Mouse (Mus musculus) adrenal gland, adult 18-20 months (tissue): Measurements from ENCODE around the gene Dnajb12. TPM values are rescaled to one million over a fixed set of nuclear protein-coding genes. Genes with fewer than 3 reads are reported as not detected.
"Not testable (repeated sequence)": the region's sequence is repeated elsewhere in the genome, so short reads cannot be mapped to it uniquely, and the experiment has no call there.

Experiments
- DNase-seq, 2 experiments: peaks; one replicate each; pipeline ENCODE4 v3.0.0; 2021 to 2022; ENCODE audit warnings: low spot score in 2 of 2
- total RNA-seq, 2 experiments: library from RNA; stranded (reverse); gene quantifications; 1 replicate in 1 of 2; 2 replicates in 1 of 2; pipeline ENCODE4 v1.2.3; 2021

Gene Dnajb12
- total RNA-seq, 2 experiments from 2014 or later, result 43.8 to 55.0 TPM

DNA sequence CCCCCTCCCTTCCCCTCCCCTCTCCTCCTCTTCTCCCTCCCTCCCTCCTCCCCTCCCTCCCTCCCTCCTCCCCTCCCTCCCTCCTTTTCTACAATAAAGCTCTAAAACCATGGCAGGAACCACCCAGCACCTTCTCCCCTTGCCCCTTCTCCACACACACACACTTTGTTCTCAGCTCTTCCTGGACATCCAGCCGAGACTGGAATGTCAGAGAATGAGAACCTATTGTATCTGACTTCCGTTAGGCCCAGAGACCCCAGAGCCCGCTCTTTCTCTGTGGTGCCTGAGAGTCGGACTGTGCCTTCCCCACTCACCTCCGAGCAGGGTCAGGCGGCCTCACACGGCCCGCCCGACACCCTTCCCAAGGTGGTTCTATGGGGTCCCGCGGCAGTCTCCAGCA is 11.1 kb upstream of the Dnajb12 start:
- no peak for DNase-seq

DNA sequence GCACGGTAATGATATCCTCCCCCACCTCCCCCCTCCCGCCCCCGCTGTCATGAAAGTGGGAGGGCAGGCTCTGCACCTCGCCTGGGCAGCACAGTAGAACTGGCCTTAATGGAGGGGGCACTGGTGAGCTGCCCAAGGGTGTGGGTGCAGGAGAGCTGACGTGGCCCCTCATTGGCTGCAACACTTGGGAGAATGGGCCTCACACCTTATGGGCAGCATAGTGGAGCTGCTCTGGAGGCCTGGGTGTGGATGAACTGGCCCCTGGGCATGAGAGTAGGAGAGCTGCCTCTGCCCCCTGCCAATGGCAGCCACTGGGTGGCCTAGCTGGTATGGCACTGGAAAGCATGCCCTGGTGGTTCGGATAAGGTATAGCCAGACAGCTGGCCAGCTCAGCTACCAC is 9.3 kb upstream of the Dnajb12 start:
- no peak for DNase-seq

DNA sequence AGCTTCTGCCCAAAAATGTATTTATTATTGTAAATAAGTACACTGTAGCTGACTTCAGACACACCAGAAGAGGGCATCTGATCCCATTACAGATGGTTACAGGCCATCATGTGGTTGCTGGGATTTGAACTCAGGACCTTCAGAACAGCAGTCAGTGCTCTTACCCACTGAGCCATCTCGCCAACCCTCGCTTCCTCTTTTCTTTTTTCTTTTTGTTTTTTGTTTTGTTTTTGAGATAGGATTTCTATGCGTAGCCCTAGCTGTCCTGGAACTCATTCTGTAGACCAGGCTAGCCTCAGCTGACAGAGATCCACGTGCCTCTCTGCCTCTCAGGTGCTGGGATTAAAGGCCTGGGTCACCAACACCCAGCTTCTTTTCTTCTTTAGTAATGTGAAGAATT is 6.7 kb upstream of the Dnajb12 start:
- DNase-seq, result not testable (repeated sequence)

DNA sequence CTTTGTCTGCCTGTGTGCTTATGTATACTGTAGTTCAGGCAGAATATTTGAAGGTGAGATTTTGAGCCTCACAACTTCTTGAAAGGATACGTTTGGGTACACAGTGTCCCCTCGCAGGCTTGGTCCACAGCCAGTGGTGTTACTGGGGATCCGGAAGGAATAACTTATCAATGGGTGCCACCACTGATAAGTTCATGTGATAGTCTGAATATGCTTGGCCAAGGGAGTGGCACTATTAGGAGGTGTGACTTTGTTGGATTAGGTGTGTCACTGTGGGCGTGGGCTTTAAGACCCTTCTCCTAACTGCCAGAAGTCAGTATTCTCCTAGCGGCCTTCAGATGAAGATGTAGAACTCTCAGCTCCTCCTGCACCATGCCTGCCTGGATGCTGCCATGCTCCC is 6.2 kb upstream of the Dnajb12 start:
- no peak for DNase-seq

DNA sequence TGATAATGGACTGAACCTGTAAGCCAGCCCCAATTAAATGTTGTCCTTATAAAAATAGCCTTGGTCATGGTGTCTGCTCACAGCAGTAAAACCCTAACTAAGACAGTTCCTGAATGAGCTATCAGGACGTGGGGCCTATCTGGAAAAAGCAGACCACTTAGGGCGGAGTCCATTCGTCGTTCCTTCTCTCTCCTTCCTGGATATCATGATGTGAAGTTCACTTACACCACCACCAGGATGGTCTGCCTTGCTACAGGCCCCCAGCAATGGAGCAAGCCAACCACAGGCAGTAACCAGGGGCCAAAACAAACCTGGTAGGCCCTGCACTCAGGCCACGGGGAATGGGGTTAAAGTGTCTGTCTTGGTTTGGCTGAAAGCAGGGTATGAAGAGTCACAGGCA is 5.7 kb upstream of the Dnajb12 start:
- no peak for DNase-seq

DNA sequence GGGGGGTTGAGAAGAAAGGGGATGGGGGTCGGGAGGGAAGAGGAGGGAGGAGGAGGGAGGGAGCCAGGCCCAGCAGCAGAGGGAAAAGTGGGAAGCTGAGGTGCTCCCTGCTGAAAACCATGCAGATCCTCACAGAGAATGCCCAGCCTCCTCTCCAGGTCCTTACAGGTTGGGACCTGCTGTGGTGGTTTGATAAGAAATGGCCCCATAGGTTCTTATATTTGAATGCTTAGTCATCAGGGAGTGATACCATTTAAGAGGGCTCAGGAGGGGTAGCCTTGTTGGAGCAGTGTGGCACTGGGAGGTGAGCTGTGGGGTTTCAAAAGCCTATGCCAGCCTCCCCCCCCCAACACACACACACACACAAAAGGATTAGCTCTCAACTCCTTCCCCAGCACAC is 4.0 kb upstream of the Dnajb12 start:
- DNase-seq, result no peak

DNA sequence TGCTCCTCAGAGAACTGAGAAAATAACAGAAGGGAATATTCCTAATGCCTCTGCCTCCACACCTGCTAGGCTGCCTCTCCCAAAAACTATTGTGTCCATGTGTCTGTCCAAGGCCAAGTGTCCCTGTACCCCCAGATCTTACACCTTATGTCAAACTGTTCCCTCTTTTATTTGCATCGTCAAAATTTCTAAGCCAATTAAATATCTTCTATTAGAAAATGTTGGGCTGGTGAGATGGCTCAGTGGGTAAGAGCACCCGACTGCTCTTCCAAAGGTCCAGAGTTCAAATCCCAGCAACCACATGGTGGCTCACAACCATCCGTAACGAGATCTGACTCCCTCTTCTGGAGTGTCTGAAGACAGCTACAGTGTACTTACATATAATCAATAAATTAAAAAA is 2.7 kb upstream of the Dnajb12 start:
- not testable (repeated sequence) for DNase-seq

- DNase-seq, result no peak
Measured at GRCm38 (mm10) chr10:59877421-59878117, 1.8 kb upstream of the Dnajb12 start.

DNA sequence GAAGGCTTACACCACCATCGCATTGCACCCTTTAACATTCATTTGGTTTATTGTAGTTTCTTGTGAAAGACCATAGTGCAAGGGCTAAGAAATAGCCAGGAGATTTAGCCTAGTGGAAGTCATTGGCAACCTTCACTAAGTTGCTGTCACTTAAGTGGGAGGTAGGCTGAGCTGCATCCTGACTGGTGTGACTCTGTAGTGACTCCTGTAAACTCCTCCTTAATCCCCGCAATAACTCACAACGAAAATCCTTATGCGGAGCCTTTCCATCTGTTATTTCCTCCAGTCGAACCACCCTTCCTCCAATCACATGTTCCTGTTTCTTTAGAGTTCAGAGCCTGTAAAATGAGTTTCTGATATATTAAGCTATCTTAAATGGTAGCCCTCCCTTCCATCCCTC is 533 bp upstream of the Dnajb12 start:
- no peak for DNase-seq

DNA sequence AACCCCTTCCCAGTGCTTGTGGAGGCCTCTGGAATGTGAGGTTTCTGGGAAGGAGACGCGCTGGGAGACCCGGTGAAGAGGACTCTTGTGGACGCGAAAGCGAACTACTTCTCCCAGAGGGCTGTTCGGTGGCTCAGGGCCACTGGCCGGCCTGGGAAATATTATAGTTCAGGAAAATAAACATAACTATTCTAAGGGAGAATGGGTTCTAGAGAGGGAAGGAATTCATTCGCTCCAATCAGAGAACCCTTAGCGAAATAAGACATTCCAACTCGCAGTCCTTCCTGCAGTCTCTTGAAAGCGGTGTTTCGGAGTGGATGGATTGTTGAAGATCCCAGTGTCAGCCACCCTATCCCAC is 652 bp downstream of the Dnajb12 start:
- no peak for DNase-seq

GRCm38 (mm10) chr10:59880837-59881236 is 1.5 kb downstream of the Dnajb12 start:
- no peak for DNase-seq

DNA sequence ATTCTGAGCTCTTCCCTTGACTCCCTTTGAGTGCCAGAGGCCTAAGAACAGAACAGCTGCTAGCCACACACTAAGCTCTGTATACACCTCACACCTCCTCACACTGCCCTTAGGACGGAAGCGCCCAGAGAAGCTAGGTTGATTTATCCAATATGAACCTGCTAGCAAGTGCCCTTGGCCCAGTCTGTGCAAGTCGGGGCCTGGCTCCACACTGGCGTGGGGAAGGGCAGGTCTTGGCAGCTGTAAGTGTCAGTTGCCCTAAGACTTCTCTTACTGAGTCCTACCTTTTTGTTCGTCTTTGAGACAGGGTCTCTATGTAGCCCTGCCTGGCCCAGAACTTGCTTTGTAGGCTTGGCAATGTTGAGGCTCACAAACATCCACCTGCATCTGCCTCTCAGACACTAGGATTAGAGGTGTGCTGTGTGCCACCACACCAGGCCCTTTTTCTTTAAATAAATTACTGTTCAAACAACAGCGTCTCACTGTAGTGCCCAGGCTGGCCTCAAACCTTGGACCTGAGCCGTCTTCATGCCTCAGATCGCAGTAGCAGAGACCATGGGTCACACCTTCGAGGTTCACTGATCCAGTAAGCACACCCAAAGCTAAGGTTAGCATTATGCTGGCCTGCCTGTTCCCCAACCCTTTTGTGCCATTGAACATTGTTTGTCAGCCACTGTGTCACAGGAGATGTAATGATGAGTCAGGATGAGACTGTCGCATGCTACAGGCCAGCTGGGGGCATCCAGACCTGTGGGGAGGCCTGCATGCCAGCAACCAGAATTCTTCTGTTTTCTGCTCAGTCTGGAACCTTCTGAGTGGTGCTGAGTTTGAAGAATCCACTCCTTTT is 5.2 kb downstream of the Dnajb12 start:
- no peak for DNase-seq

DNA sequence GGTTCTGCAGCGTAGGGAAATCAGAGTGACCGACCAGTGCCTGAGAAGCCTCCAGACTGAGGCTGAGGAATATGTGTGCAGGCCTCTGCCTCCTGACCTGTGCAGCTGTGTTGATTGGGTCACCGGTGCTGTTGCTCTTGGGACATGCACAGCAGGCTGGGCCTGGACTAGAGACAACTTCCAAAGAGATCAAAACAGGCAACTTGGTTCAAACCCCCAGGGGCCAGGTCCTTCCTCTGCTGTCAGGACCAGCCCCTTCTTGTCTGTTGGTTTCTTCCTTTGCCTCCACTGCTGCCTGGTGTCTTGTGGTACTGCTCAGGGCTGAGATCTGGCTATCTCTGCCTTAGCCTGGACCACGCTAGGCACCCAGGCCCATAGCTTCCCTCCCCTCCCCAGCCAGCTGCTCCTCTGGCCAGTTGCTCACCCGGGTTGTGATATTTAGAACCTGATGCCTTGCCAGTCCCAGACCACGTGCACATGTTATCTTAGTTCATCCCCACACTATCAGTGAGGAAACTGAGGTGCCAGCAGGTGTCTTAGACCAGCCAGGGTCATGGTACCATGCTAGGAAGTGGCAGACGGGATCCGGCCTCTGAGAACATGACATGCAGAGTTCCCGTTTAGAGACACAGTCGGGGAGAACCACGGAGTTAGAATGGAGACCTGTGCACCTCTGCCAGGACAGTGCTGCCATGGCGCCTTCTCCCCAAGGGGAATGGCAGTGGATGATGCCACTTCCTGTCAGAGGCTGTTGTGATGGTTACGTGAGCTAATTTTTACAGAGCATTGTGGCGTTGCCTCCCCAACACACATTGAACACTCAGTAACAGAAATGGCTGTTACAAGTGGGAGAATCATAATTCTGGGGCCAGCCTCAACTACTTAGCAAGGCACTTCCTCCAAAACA is 6.1 kb downstream of the Dnajb12 start:
- no peak for DNase-seq

DNA sequence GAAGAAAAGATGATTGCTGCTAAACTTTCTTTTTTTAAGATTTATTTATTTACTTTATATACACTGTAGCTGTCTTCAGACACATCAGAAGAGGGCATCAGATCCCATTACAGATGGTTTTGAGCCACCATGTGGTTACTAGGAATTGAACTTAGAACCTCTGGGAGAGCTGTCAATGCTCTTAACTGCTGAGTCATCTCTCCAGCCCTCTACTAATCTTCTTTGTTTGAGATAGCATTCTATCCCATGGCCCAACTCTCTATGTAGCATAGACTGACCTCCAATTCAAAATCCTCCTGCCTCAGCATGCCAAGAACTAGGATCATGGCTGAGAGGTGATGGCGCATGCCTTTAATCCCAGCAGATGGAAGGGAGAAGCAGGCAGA is 6.7 kb downstream of the Dnajb12 start:
- no peak for DNase-seq

DNA sequence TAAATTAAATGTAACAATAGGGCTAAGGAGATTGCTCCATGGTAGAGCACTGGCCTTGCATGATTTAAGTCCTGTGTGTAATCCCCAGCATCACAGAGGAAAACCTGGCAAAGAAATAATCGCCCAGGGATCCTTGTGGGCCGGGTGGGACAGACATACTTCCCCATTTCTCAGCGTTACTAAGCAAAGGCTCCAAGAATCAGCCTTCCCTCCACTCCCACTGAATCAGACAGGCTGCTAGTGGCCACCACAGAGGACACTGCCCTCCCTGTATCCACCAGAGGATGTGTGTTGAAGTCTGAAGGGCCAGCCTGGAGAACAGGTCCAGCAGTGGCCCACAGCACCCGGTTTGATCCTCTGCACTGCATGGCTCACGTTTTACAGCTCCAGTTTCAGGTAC is 8.1 kb downstream of the Dnajb12 start:
- no peak for DNase-seq

DNA sequence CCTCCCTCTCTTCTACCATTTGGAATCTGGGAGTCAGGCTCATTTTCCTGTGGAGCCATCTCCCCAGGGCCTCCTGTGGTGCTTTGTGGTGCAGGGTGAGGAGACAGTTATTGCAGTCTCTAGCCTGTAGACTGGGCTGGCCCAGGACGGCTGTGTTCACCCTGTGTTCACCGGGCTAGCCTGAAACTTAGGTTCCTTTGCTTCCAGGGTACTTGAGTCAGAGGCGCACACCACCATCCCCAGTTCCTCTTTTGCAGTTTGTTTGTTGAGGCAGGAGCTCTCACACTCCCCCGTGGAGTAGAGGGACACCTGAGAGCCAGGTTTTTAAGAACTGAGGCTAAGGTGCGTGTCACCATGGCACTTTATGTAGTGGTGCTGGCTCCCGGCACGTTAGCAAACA is 10.0 kb downstream of the Dnajb12 start:
- DNase-seq, result no peak

- DNase-seq, result no peak
Measured at GRCm38 (mm10) chr10:59889953-59890751, 10.8 kb downstream of the Dnajb12 start.

GRCm38 (mm10) chr10:59892977-59893376 is 13.6 kb downstream of the Dnajb12 start:
- peak; percentile 63 to 67 for DNase-seq

- DNase-seq, result peak; percentile 87 to 94
Measured at GRCm38 (mm10) chr10:59894251-59895160, 15.2 kb downstream of the Dnajb12 start.
